Mouse (Mus musculus) embryonic facial prominence, embryonic 14.5 days (tissue): ENCODE results near the gene Cpne4. TPM values are rescaled to one million over a fixed set of nuclear protein-coding genes. Genes with fewer than 3 reads are reported as not detected.

ENCODE experiments used
- ATAC-seq: fragments of 200-750 bp; cut with Nextera tagmentation; 2 replicates; pipeline ENCODE4 v1.8.0; 2017; ENCODE audit warnings: low read depth, moderate number of reproducible peaks, moderate TSS enrichment
- DNase-seq: peaks from one replicate; pipeline ENCODE4 v3.0.0-alpha.2; 2015; ENCODE audit warnings: low spot score
- H3K27ac ChIP-seq: fragments of 300-500 bp; sonication (generic); replicated peaks from 2 replicates; pipeline ENCODE4 v1.5.1; 2014; ENCODE audit warnings: low read depth, mild to moderate bottlenecking, low read length, moderate library complexity
- H3K27me3 ChIP-seq: fragments of 300-500 bp; sonication (generic); replicated peaks from 2 replicates; pipeline ENCODE4 v1.6.1; 2014; ENCODE audit warnings: low read length; ENCODE audit not compliant: control insufficient read depth, insufficient read depth
- H3K36me3 ChIP-seq: fragments of 300-500 bp; sonication (generic); 2 replicates; pipeline ENCODE4 v1.6.1; 2014; ENCODE audit warnings: low read length, mixed read lengths; ENCODE audit not compliant: control insufficient read depth, insufficient read depth
- H3K4me1 ChIP-seq: fragments of 300-500 bp; sonication (generic); 2 replicates; pipeline ENCODE4 v1.6.1; 2014; ENCODE audit warnings: antibody characterized with exemption, low read length; ENCODE audit not compliant: control insufficient read depth, insufficient read depth
- H3K4me2 ChIP-seq: fragments of 300-500 bp; sonication (generic); 2 replicates; pipeline ENCODE4 v1.6.1; 2014; ENCODE audit warnings: low read depth, mild to moderate bottlenecking, low read length, moderate library complexity, mixed read lengths
- H3K4me3 ChIP-seq: fragments of 300-500 bp; sonication (generic); 2 replicates; pipeline ENCODE4 v1.5.1; 2014; ENCODE audit warnings: low read depth, mild to moderate bottlenecking, low read length
- H3K9ac ChIP-seq: fragments of 300-500 bp; sonication (generic); 2 replicates; pipeline ENCODE4 v1.6.1; 2014; ENCODE audit warnings: low read depth, mild to moderate bottlenecking, low read length, moderate library complexity, mixed read lengths
- H3K9me3 ChIP-seq: fragments of 300-500 bp; sonication (generic); 2 replicates; pipeline ENCODE4 v1.6.1; 2016; ENCODE audit warnings: low read length; ENCODE audit not compliant: control insufficient read depth
- WGBS: fragments of 180-500 bp; shearing (Covaris S2); extraction: QIAGEN DNeasy Blood & Tissue Kit; methylation state at CpG from one replicate; pipeline ENCODE4 v1.1.7; 2014; 5-methylcytosine and 5-hydroxymethylcytosine counted together
- polyA plus RNA-seq: library from polyadenylated mRNA; unstranded; fragments of >200 nt; fragmentation: Nextera tagmentation; extraction: Ambion mirVana; gene quantifications from 2 replicates; pipeline ENCODE4 v1.2.1, GENCODE M21; 2014

Cpne4 gene
- polyA plus RNA-seq, 1 experiment from 2014 or later = 2.4 TPM

GRCm38 (mm10) chr9:104814681-104815080, 267.6 kb downstream of the Cpne4 start:
- H3K4me3 ChIP-seq = no peak overlapping the region
- DNase-seq (no peak), ATAC-seq (no peak)
- WGBS = 83% methylated on average over 2 of the region's 2 CpGs
- no peaks in the 10 kb centered on the region for H3K36me3 ChIP-seq
- H3K27me3 ChIP-seq = no peaks in the 10 kb centered on the region; the same call in 1 of the 2 replicates
- H3K4me1 ChIP-seq = no peaks in the 10 kb centered on the region
- no peak overlapping the region for H3K9ac ChIP-seq
- no peak overlapping the region for H3K27ac ChIP-seq
- no peaks in the 10 kb centered on the region for H3K9me3 ChIP-seq
- no peak overlapping the region for H3K4me2 ChIP-seq

DNA sequence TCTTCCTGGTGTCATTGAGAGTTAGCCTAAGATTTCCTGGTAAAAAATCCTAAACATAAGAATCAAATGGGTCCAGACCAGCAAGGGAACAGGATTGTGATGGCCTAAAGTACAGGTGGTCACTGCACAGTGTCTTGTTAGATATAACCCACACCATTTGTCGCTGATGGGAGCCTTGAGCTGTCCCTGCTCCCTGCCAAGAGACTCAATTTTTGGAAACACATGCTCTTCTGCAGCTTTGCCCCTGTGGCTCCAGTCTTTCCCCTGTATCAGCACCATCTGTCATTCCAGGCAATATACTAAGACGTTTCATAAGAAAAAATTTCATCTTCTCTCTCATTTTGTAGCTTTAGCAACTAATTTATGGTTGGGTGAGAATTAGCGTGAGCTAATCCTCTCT, 281.6 kb downstream of the Cpne4 start:
- Histone ChIP-seq H3K4me1 (no peaks in the 10 kb centered on the region), H3K9ac (no peak overlapping the region), H3K27ac (no peak overlapping the region), H3K36me3 (no peaks in the 10 kb centered on the region), H3K4me3 (no peak overlapping the region), H3K9me3 (no peaks in the 10 kb centered on the region), H3K4me2 (no peak overlapping the region), H3K27me3 (no peaks in the 10 kb centered on the region)
- ATAC-seq (no peak), DNase-seq (no peak)
- 52% methylated on average over 3 of the region's 3 CpGs for WGBS

- Histone ChIP-seq H3K36me3 (no peaks in the 10 kb centered on the region), H3K9me3 (no peaks in the 10 kb centered on the region), H3K27ac (no peak overlapping the region), H3K4me3 (no peak overlapping the region), H3K9ac (no peak overlapping the region), H3K27me3 (no peaks in the 10 kb centered on the region), H3K4me2 (no peak overlapping the region), H3K4me1 (no peaks in the 10 kb centered on the region)
- ATAC-seq (no peak), DNase-seq (no peak)
- 86% methylated on average over 5 of the region's 5 CpGs for WGBS
Measured at GRCm38 (mm10) chr9:104832934-104833539, 286.0 kb downstream of the Cpne4 start.

GRCm38 (mm10) chr9:104837931-104838330, 290.8 kb downstream of the Cpne4 start:
- no peak for ATAC-seq
- Histone ChIP-seq H3K9me3 (no peaks in the 10 kb centered on the region), H3K36me3 (no peaks in the 10 kb centered on the region), H3K27ac (no peak overlapping the region), H3K9ac (no peak overlapping the region), H3K27me3 (no peaks in the 10 kb centered on the region), H3K4me1 (no peaks in the 10 kb centered on the region), H3K4me2 (no peak overlapping the region), H3K4me3 (no peak overlapping the region)
- WGBS = 37% methylated on average over 1 of the region's 1 CpGs
- DNase-seq = no peak

DNA sequence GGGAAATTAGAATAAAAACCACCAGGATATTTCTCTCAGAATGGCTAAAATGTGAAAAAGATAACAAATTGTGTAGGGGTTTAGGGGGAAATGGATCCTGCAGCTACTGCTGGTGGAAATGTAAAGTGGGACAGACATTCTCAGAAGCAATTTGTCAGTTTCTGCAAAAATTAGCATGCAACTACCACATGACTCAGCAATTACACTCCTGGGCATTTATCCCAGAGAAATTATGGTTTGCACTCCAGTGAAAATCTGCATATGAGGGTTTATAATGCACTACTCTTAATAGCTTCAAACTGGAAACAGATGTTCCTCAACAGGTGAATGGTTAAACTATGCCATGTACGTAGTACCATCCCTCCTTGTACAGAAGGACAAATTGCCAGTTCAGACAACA, 294.2 kb downstream of the Cpne4 start:
- Histone ChIP-seq H3K9ac (no peak overlapping the region), H3K4me1 (no peaks in the 10 kb centered on the region), H3K4me3 (no peak overlapping the region), H3K9me3 (no peaks in the 10 kb centered on the region), H3K36me3 (no peaks in the 10 kb centered on the region), H3K27me3 (no peaks in the 10 kb centered on the region), H3K4me2 (no peak overlapping the region), H3K27ac (no peak overlapping the region)
- no peak for ATAC-seq
- 54% methylated on average over 1 of the region's 1 CpGs for WGBS
- DNase-seq = no peak

GRCm38 (mm10) chr9:104845226-104845930, 298.3 kb downstream of the Cpne4 start:
- Histone ChIP-seq H3K36me3 (no peaks in the 10 kb centered on the region), H3K9me3 (no peaks in the 10 kb centered on the region), H3K4me1 (no peaks in the 10 kb centered on the region), H3K27me3 (no peaks in the 10 kb centered on the region), H3K27ac (no peak overlapping the region), H3K4me2 (no peak overlapping the region), H3K4me3 (no peak overlapping the region), H3K9ac (no peak overlapping the region)
- ATAC-seq (no peak), DNase-seq (no peak)
- WGBS = 42% methylated on average over 2 of the region's 2 CpGs

DNA sequence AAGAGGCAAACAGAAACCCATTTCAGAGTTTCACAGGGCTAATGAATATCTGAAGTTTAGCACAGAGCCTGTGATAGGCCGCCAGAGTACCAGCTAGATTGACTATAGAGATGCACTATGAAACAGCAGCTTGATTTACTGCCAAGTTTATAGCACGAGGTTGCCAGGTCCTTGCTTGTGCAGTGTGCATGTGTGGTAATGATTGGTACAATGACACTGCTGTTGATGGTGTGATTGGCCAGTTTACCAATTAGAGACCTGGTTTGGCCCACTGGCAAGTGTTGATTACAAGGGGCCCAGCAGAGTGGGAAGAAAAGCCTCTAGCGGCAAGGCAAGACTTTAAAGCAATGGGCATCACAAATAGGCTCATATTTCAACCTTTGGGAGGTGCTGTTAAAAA, 306.6 kb downstream of the Cpne4 start:
- DNase-seq = no peak
- no peaks in the 10 kb centered on the region for H3K36me3 ChIP-seq
- WGBS = 73% methylated on average over 3 of the region's 3 CpGs
- no peak overlapping the region for H3K9ac ChIP-seq
- no peaks in the 10 kb centered on the region for H3K9me3 ChIP-seq
- H3K4me3 ChIP-seq = no peak overlapping the region
- no peaks in the 10 kb centered on the region for H3K4me1 ChIP-seq
- no peak for ATAC-seq
- H3K4me2 ChIP-seq = no peak overlapping the region
- H3K27me3 ChIP-seq = no peaks in the 10 kb centered on the region
- H3K27ac ChIP-seq = no peak overlapping the region

- no peaks in the 10 kb centered on the region for H3K9me3 ChIP-seq
- ATAC-seq = no peak
Measured at GRCm38 (mm10) chr9:104854245-104854921, 307.3 kb downstream of the Cpne4 start.

More at GRCm38 (mm10) chr9:104854245-104854921, 307.3 kb downstream of the Cpne4 start:
- H3K36me3 ChIP-seq = no peaks in the 10 kb centered on the region
- peak; percentile 72 for DNase-seq
- no peaks in the 10 kb centered on the region for H3K27me3 ChIP-seq
- H3K9ac ChIP-seq = no peak overlapping the region
- no peak overlapping the region for H3K4me2 ChIP-seq
- no peaks in the 10 kb centered on the region for H3K4me1 ChIP-seq
- 61% methylated on average over 6 of the region's 6 CpGs for WGBS
- no peak overlapping the region for H3K4me3 ChIP-seq
- H3K27ac ChIP-seq = no peak overlapping the region
